Mouse (Mus musculus) E14TG2a.4 (cell line): ENCODE measurements at regions not wholly inside any gene's neighbourhood (a gene's known extent, or its start where the extent isn't known, plus 50 kb on each side); places are given as distances from the start of the nearest gene placed in this dataset.

ENCODE experiments used
- CTCF ChIP-seq: conservative IDR thresholded peaks from 2 replicates; pipeline ENCODE4 v1.5.1; 2014; ENCODE audit warnings: low read length
- NANOG ChIP-seq: IDR thresholded peaks from 2 replicates; pipeline ENCODE4 v1.6.1; 2014; ENCODE audit warnings: borderline replicate concordance, low read length, mixed read lengths
- POU5F1 ChIP-seq: IDR thresholded peaks from 2 replicates; pipeline ENCODE4 v1.6.1; 2014; ENCODE audit warnings: low read length, borderline replicate concordance

DNA sequence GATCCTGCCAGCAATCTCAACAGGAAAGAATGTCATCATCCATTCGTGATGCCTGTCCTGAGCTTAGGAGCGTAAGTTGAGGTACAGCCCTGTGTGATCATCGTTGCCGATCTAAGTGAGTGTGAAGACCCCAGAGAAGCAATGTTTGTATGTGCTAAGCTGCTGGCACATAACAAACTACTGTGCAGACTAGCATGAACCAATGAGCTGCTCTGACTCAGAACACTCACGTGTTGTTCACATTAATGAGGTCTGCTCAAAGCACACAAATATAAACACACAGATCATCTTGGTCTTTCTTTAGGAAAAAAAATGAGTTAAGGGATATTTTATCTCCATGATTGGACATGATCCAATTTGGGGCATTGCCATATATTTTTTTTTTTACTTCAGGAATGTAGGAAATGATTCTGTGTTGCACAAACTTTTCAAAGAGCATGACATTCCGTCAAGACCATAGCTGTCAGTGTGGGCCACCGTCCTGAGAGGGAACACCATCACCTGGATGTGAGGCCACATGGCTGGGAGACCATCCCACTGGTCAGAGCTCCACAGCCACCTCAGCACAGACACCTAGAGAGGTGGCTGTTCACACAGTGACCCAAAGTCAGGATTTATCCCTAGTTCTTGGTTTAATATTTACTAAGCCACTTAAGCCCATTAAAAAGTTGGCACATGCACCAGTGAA is 121.2 kb upstream of the Il12b start:
- TF ChIP-seq CTCF (no peak), POU5F1 (no peak), NANOG (no peak)
